ENCODE assay signal across 29 mouse cellular contexts in the genomic region with DNA sequence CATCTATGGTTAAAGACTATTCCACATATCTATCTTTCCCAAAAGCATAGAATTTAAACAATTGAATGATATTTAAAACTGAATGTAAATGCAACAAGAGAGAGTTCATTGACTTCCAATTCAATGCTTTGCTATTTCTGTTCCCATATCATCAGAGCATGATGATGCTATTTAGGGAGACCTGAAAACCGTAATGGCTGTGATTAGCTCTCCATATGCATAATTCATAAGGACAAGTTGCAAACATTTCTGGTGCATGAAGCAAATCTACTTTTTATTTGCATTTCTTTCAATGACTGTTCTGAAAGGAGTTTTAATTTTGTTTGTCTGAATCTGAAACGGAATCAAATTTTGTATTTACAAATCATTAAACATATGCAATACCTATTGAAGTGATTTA.
"Had no signal": no experiment of that assay in that cellular context is flagged by ENCODE, and none has a peak within 500 bp of the region (broad histone marks: within the 10 kb centered on the region; RNA-seq: fewer than 3 reads in every experiment).

No protein-coding gene starts in this region.

- H3K4me3 ChIP-seq: heart, adult 2 months; heart, embryonic 13.5 days; heart, embryonic 15.5 days; hindbrain, embryonic 10.5 days; hindbrain, embryonic 12.5 days; intestine, embryonic 15.5 days; kidney, embryonic 15.5 days; limb, embryonic 13.5 days; limb, embryonic 15.5 days; liver, embryonic 12.5 days had no signal

- ATAC-seq: hindbrain, embryonic 16.5 days; inflammation-experienced regulatory T-cells, adult 6 months; intestine, embryonic 15.5 days; liver, embryonic 12.5 days had no signal

- H3K4me1 ChIP-seq: heart, embryonic 13.5 days; heart, embryonic 15.5 days; hindbrain, embryonic 10.5 days; hindbrain, embryonic 12.5 days; intestine, embryonic 15.5 days; kidney, embryonic 15.5 days; limb, embryonic 13.5 days; limb, embryonic 15.5 days; liver, embryonic 12.5 days had no signal

- H3K4me2 ChIP-seq: heart, embryonic 11.5 days; heart, embryonic 13.5 days; heart, embryonic 15.5 days; hindbrain, embryonic 12.5 days; hindbrain, embryonic 14.5 days; intestine, embryonic 15.5 days; kidney, embryonic 15.5 days; limb, embryonic 13.5 days; limb, embryonic 15.5 days; liver, embryonic 12.5 days had no signal

- H3K9me3 ChIP-seq: heart, embryonic 15.5 days; hindbrain, embryonic 10.5 days; hindbrain, embryonic 12.5 days; intestine, embryonic 15.5 days; kidney, embryonic 15.5 days; limb, embryonic 13.5 days; limb, embryonic 15.5 days; liver, embryonic 12.5 days had no signal

- H3K27me3 ChIP-seq: heart, embryonic 13.5 days; heart, embryonic 15.5 days; hindbrain, embryonic 12.5 days; intestine, embryonic 15.5 days; kidney, embryonic 15.5 days; limb, embryonic 13.5 days; limb, embryonic 15.5 days; liver, embryonic 12.5 days had no signal

- H3K9ac ChIP-seq: heart, embryonic 13.5 days; heart, embryonic 15.5 days; hindbrain, embryonic 12.5 days; hindbrain, embryonic 14.5 days; intestine, embryonic 15.5 days; kidney, embryonic 15.5 days; limb, embryonic 13.5 days; limb, embryonic 15.5 days; liver, embryonic 12.5 days; liver, embryonic 14.5 days had no signal

- H3K27ac ChIP-seq: heart, adult 2 months; heart, embryonic 13.5 days; heart, embryonic 15.5 days; hindbrain, embryonic 10.5 days; hindbrain, embryonic 12.5 days; hindbrain, embryonic 14.5 days; intestine, embryonic 15.5 days; kidney, embryonic 15.5 days; kidney, postnatal 0 days; limb, embryonic 13.5 days; limb, embryonic 15.5 days; liver, embryonic 12.5 days; liver, embryonic 14.5 days had no signal

- DNase-seq: gastrocnemius, postnatal 14 days; gastrocnemius, postnatal 36 days; heart, adult 11 months; heart, adult 2 months; heart, postnatal 14 days; heart, postnatal 4 days; kidney, adult 11 months; kidney, adult 2 months; kidney, adult 9 months; kidney, postnatal 14 days; kidney, postnatal 36 days; layer of hippocampus, adult 9-11 months; layer of hippocampus, postnatal 36 days; left cerebral cortex, postnatal 4 days had no signal

- H3K36me3 ChIP-seq: heart, embryonic 13.5 days; heart, embryonic 15.5 days; hindbrain, embryonic 10.5 days; hindbrain, embryonic 12.5 days; intestine, embryonic 15.5 days; kidney, embryonic 15.5 days; limb, embryonic 13.5 days; limb, embryonic 15.5 days; liver, embryonic 12.5 days had no signal
